Mouse (Mus musculus): ENCODE measurements at regions not wholly inside any gene's neighbourhood (a gene's known extent, or its start where the extent isn't known, plus 50 kb on each side); places are given as distances from the start of the nearest gene placed in this dataset.

DNA sequence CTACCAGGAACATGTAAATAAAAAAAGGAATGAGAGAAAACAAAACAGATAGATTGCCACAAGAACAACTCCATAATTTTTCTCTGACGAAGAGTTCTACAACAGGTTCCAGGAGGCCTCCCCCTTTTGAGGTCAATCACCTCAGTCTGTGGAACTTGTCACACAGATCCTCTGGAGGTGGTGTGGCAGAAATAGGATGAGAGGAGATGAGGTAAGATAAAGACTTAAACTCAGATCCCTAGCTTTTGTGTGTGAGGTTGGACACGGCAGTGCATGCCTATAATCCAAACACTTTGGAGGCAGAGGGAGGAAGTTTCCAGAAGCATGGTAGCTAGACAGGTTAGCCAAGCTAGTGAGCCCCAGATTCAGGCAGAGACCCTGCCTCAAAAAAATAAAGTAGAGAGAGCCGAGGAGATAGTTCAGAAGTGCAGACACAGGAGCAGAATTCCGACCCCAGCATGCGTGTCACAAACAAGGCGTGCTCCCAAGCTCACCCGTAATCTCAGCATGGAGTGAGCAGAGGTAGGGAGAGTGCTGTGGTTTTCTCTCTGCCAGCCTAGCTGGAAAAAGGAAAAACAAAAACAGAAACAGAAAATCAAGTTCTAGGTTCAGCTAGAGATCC lies 115.3 kb upstream of the Cpm start:
- TF ChIP-seq CTCF (IDR thresholded peaks at IDR 0.05; ENCODE audit: low read depth) (no peak), EP300 (IDR thresholded peaks at IDR 0.05; ENCODE audit: low read depth) (no peak)

DNA sequence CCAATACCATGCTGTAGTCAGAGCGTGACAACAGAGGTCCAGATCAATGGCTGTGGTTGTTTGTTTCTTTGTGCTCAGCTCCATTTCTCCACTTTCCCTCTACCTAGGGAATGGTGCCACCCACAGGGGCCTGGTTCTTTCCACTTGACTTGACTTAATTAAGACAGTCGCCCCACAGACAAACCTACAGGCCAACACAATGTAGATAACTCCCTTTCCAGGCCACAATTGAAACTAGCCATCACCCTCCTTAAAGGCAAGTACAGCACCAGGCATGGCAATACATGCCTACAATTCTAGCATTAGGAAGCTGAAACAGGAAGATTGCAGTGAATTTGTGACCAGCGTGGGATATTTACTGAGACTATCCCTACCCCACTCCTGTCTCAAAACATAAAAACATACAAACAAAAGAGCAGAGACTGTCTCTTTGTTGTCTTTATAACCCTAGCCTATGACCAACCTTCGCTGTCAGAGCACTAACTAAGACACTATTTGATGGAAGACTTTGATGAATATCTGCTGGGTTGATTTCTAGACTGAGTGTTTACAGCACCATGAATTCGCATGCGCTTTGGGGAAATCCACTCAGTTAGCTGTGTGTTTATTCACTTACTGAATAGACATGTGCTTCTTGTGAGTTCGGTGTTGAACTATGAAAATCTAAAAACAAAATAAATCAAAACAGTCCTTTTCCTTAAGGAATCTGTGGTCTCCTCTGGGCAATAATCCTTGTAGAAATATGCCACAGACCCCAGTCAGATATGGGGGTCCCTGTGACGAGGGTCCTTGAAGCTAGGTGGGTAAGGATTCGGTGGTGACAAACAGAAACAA lies 116.7 kb upstream of the Cpm start:
- no peak for ATAC-seq
- Histone ChIP-seq H3K9me3 (ENCODE audit: low read length) (no peaks in the 10 kb centered on the region), H3K36me3 (replicated peaks; ENCODE audit: insufficient read depth, low read length) (no peaks in the 10 kb centered on the region), H3K27ac (ENCODE audit: low read depth) (no peak overlapping the region), H3K4me3 (ENCODE audit: low read depth, low read length) (no peak overlapping the region), H3K4me1 (ENCODE audit: insufficient read depth) (no peaks in the 10 kb centered on the region), H3K27me3 (ENCODE audit: insufficient read depth, low read length) (no peaks in the 10 kb centered on the region), H3K9ac (replicated peaks) (no peak overlapping the region), H3K4me2 (ENCODE audit: low read depth, low read length) (no peak overlapping the region)
- no peak for DNase-seq
- TF ChIP-seq CTCF (IDR thresholded peaks at IDR 0.05; ENCODE audit: low read depth), result no peak
- 82% methylated on average over 9 of the region's 9 CpGs for WGBS (ENCODE audit: insufficient replicate concordance)

More for the DNA sequence above, 115.3 kb upstream of the Cpm start:
- Histone ChIP-seq H3K9ac (replicated peaks) (no peak overlapping the region), H3K27ac (ENCODE audit: low read depth) (no peak overlapping the region), H3K4me3 (ENCODE audit: low read depth, low read length) (no peak overlapping the region), H3K4me2 (ENCODE audit: low read depth, low read length) (no peak overlapping the region), H3K27me3 (ENCODE audit: insufficient read depth, low read length) (no peaks in the 10 kb centered on the region), H3K36me3 (replicated peaks; ENCODE audit: insufficient read depth, low read length) (no peaks in the 10 kb centered on the region), H3K4me1 (ENCODE audit: insufficient read depth) (no peaks in the 10 kb centered on the region), H3K9me3 (ENCODE audit: low read length) (no peaks in the 10 kb centered on the region)
- DNase-seq (no peak), ATAC-seq (no peak)
- 82% methylated on average over 7 of the region's 7 CpGs for WGBS (ENCODE audit: insufficient replicate concordance)

- Histone ChIP-seq H3K27me3 (ENCODE audit: insufficient read depth, low read length) (no peaks in the 10 kb centered on the region), H3K9me3 (ENCODE audit: low read length) (no peaks in the 10 kb centered on the region), H3K36me3 (replicated peaks; ENCODE audit: insufficient read depth, low read length) (no peaks in the 10 kb centered on the region), H3K9ac (replicated peaks) (no peak overlapping the region), H3K4me3 (ENCODE audit: low read depth, low read length) (no peak overlapping the region), H3K27ac (ENCODE audit: low read depth) (no peak overlapping the region), H3K4me2 (ENCODE audit: low read depth, low read length) (no peak overlapping the region), H3K4me1 (ENCODE audit: insufficient read depth) (no peaks in the 10 kb centered on the region)
- TF ChIP-seq CTCF (IDR thresholded peaks at IDR 0.05; ENCODE audit: low read depth), result no peak
- 75% methylated on average over 8 of the region's 8 CpGs for WGBS (ENCODE audit: insufficient replicate concordance)
- no peak for DNase-seq
- ATAC-seq, result no peak
Measured at GRCm38 (mm10) chr10:117511483-117512406, 117.6 kb upstream of the Cpm start.

DNA sequence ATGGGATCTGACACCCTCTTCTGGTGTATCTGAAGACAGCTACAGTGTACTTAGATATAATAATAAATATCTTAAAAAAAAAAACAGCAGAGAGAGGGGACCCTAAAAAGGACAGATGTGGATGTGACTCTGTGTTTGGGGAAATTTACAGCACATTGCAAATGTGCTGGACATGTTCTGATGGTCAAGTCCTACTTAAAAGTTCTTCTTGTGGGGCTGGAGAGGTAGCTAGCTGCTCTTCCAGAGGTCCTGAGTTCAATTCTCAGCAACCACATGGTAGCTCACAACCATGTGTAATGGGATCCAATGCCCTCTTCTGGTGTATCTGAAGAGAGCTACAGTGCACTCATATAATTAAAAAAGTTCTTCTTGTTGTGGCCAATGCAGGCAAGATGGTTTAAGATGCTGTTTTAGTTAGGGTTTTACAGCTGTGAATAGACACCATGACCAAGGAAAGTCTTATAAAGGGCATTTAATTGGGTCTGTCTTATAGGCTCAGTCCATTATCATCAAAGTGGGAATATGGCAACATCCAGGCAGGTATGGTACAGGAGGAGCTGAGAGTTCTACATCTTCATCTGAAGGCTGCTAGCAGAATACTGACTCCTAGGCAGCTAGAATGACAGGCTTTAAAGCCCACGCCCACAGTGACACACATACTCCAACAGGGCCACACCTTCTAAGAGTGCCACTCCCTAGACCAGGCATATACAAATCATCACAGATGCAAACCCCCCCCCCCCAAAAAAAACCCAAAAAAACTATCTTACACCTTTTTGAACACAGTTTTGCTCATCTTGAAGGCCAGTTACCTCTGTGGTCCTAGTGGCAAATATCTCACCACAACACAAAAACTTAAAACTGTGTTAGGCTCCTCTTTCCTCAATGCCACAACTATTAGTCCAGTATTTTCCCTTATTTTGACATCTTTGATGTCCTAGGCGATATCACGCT lies 118.5 kb upstream of the Cpm start:
- H3K9ac ChIP-seq (replicated peaks), result no peak overlapping the region
- no peak for DNase-seq
- WGBS (ENCODE audit: insufficient replicate concordance), result 82% methylated on average over 3 of the region's 3 CpGs
- no peaks in the 10 kb centered on the region for H3K9me3 ChIP-seq (ENCODE audit: low read length)
- H3K36me3 ChIP-seq (replicated peaks; ENCODE audit: insufficient read depth, low read length), result no peaks in the 10 kb centered on the region
- ATAC-seq, result no peak
- no peaks in the 10 kb centered on the region for H3K4me1 ChIP-seq (ENCODE audit: insufficient read depth)
- H3K4me3 ChIP-seq (ENCODE audit: low read depth, low read length), result no peak overlapping the region
- H3K27ac ChIP-seq (ENCODE audit: low read depth), result no peak overlapping the region
- H3K27me3 ChIP-seq (ENCODE audit: insufficient read depth, low read length), result no peaks in the 10 kb centered on the region
- TF ChIP-seq EP300 (IDR thresholded peaks at IDR 0.05; ENCODE audit: low read depth) (no peak), CTCF (IDR thresholded peaks at IDR 0.05; ENCODE audit: low read depth) (no peak)
- no peak overlapping the region for H3K4me2 ChIP-seq (ENCODE audit: low read depth, low read length)

DNA sequence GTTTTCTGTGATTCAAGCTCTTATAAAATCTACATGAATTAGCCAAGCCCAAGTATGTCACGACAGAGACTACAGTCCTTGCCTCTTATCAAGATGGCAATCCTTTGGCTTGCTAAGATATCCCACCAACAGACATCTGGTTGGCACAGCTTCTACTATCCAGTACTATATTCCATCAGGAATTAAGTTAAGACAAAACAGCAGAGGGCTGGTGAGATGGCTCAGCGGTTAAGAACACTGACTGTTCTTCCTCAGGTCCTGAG lies 119.1 kb upstream of the Cpm start:
- Histone ChIP-seq H3K36me3 (replicated peaks; ENCODE audit: insufficient read depth, low read length) (no peaks in the 10 kb centered on the region), H3K4me3 (ENCODE audit: low read depth, low read length) (no peak overlapping the region), H3K27me3 (ENCODE audit: insufficient read depth, low read length) (no peaks in the 10 kb centered on the region), H3K9ac (replicated peaks) (no peak overlapping the region), H3K4me2 (ENCODE audit: low read depth, low read length) (no peak overlapping the region), H3K4me1 (ENCODE audit: insufficient read depth) (no peaks in the 10 kb centered on the region), H3K9me3 (ENCODE audit: low read length) (no peaks in the 10 kb centered on the region), H3K27ac (ENCODE audit: low read depth) (no peak overlapping the region)
- 75% methylated on average over 2 of the region's 2 CpGs for WGBS (ENCODE audit: insufficient replicate concordance)
- TF ChIP-seq EP300 (IDR thresholded peaks at IDR 0.05; ENCODE audit: low read depth) (no peak), CTCF (IDR thresholded peaks at IDR 0.05; ENCODE audit: low read depth) (no peak)
- no peak for ATAC-seq
- DNase-seq, result no peak
